Mouse (Mus musculus) erythroblast, adult 5-6 weeks (primary cell): ENCODE data around the gene Slc29a2. TPM values are rescaled to one million over a fixed set of nuclear protein-coding genes. Genes with fewer than 3 reads are reported as not detected.

Experiments used
- ATAC-seq: replicated peaks from 2 replicates; pipeline ENCODE4 v1.8.0; 2016; ENCODE audit warnings: moderate number of reproducible peaks, mild to moderate bottlenecking, moderate TSS enrichment, inconsistent platforms; ENCODE audit not compliant: poor library complexity, low FRiP score, severe bottlenecking
- total RNA-seq, 2 experiments: library from RNA; stranded (forward) in 1 of 2; stranded (reverse) in 1 of 2; fragments of 150-400 nt in 1 of 2; fragments of 200-764, 138-1000 nt in 1 of 2; gene quantifications; 2 replicates each; pipeline versions ENCODE4 v1.2.3 to v1.2.4; 2015 to 2017; ENCODE audit warnings: low replicate concordance in 2 of 2

Gene Slc29a2
- total RNA-seq, 2 experiments from 2014 or later: not detected

GRCm38 (mm10) chr19:5021416-5021815, 2.2 kb upstream of the Slc29a2 start:
- ATAC-seq: no peak

GRCm38 (mm10) chr19:5026111-5026510, 2.5 kb downstream of the Slc29a2 start:
- ATAC-seq: no peak

GRCm38 (mm10) chr19:5032686-5033085, 9.0 kb downstream of the Slc29a2 start:
- no peak for ATAC-seq

GRCm38 (mm10) chr19:5036577-5036976, 12.9 kb downstream of the Slc29a2 start:
- no peak for ATAC-seq

- ATAC-seq: no peak
Measured at GRCm38 (mm10) chr19:5037678-5038571, 14.3 kb downstream of the Slc29a2 start.

- ATAC-seq: peak; percentile 81
Measured at GRCm38 (mm10) chr19:5038709-5039156, 15.1 kb downstream of the Slc29a2 start, which contains the start of the genes B4gat1 and AC124502.3. TSS of gene B4gat1 (plus strand) at chr19:5038826. TSS of gene AC124502.3 (plus strand) at chr19:5038891.

- ATAC-seq: no peak
Measured at GRCm38 (mm10) chr19:5039301-5040114, 15.8 kb downstream of the Slc29a2 start.

GRCm38 (mm10) chr19:5040862-5041523, 17.3 kb downstream of the Slc29a2 start, which contains the start of gene Brms1:
TSS of gene Brms1 (plus strand) at chr19:5041354.
- peak; percentile 85 for ATAC-seq

GRCm38 (mm10) chr19:5041588-5041987, 17.9 kb downstream of the Slc29a2 start:
- peak; percentile 20 for ATAC-seq

GRCm38 (mm10) chr19:5045531-5045930, 21.9 kb downstream of the Slc29a2 start:
- ATAC-seq: no peak

- ATAC-seq: no peak
Measured at GRCm38 (mm10) chr19:5048138-5049056, 24.7 kb downstream of the Slc29a2 start.

- ATAC-seq: no peak
Measured at GRCm38 (mm10) chr19:5049325-5049724, 25.7 kb downstream of the Slc29a2 start.

- no peak for ATAC-seq
Measured at GRCm38 (mm10) chr19:5050047-5050905, 26.6 kb downstream of the Slc29a2 start, which contains the start of gene Rin1. TSS of gene Rin1 (plus strand) at chr19:5050481.

GRCm38 (mm10) chr19:5051031-5051430, 27.4 kb downstream of the Slc29a2 start:
- no peak for ATAC-seq

GRCm38 (mm10) chr19:5051515-5051914, 27.9 kb downstream of the Slc29a2 start:
- ATAC-seq: no peak

GRCm38 (mm10) chr19:5052166-5052822, 28.6 kb downstream of the Slc29a2 start:
- ATAC-seq: no peak

GRCm38 (mm10) chr19:5052853-5053252, 29.2 kb downstream of the Slc29a2 start:
- no peak for ATAC-seq
